Mouse (Mus musculus) limb, embryonic 13.5 days (tissue): ENCODE data around the gene Klf1. TPM values are rescaled to one million over a fixed set of nuclear protein-coding genes. Genes with fewer than 3 reads are reported as not detected.
A peak's percentile ranks its signal among the peaks of the same experiment; 100 is the strongest.

Experiments used
- ATAC-seq: fragments of 200-750 bp; cut with Nextera tagmentation; 2 replicates; pipeline ENCODE4 v1.8.0; 2017; ENCODE audit warnings: low read depth, moderate number of reproducible peaks, moderate TSS enrichment; ENCODE audit not compliant: low FRiP score
- H3K27ac ChIP-seq: fragments of 300-500 bp; sonication (generic); 2 replicates; pipeline ENCODE4 v1.5.1; 2015; ENCODE audit warnings: inconsistent platforms, mild to moderate bottlenecking, moderate library complexity
- H3K27me3 ChIP-seq: fragments of 300-500 bp; sonication (generic); 2 replicates; pipeline ENCODE4 v1.6.1; 2015; ENCODE audit warnings: mild to moderate bottlenecking, inconsistent platforms
- H3K36me3 ChIP-seq: fragments of 300-500 bp; sonication (generic); 2 replicates; pipeline ENCODE4 v1.6.1; 2015; ENCODE audit warnings: inconsistent platforms, mild to moderate bottlenecking, moderate library complexity
- H3K4me1 ChIP-seq: fragments of 300-500 bp; sonication (generic); 2 replicates; pipeline ENCODE4 v1.6.1; 2015; ENCODE audit warnings: inconsistent platforms
- H3K4me2 ChIP-seq: fragments of 300-500 bp; sonication (generic); replicated peaks from 2 replicates; pipeline ENCODE4 v1.6.1; 2015; ENCODE audit warnings: inconsistent platforms, mild to moderate bottlenecking, moderate library complexity
- H3K4me3 ChIP-seq: fragments of 300-500 bp; sonication (generic); 2 replicates; pipeline ENCODE4 v1.5.1; 2015; ENCODE audit warnings: moderate library complexity, mild to moderate bottlenecking, inconsistent platforms
- H3K9ac ChIP-seq: fragments of 300-500 bp; sonication (generic); 2 replicates; pipeline ENCODE4 v1.6.1; 2015; ENCODE audit warnings: mild to moderate bottlenecking, inconsistent platforms
- H3K9me3 ChIP-seq: fragments of 300-500 bp; sonication (generic); 2 replicates; pipeline ENCODE4 v1.6.1; 2016; ENCODE audit warnings: inconsistent platforms
- WGBS: fragments of 180-500 bp; shearing (Covaris S2); methylation state at CpG from one replicate; pipeline ENCODE4 v1.1.7; 2015; 5-methylcytosine and 5-hydroxymethylcytosine counted together
- polyA plus RNA-seq: library from polyadenylated mRNA; unstranded; fragments of >200 nt; fragmentation: Nextera tagmentation; extraction: Ambion mirVana; gene quantifications from 2 replicates; pipeline ENCODE4 v1.2.1, GENCODE M21; 2015

Gene Klf1
- 2.4 and 4.4 TPM in 2 replicates for polyA plus RNA-seq

DNA sequence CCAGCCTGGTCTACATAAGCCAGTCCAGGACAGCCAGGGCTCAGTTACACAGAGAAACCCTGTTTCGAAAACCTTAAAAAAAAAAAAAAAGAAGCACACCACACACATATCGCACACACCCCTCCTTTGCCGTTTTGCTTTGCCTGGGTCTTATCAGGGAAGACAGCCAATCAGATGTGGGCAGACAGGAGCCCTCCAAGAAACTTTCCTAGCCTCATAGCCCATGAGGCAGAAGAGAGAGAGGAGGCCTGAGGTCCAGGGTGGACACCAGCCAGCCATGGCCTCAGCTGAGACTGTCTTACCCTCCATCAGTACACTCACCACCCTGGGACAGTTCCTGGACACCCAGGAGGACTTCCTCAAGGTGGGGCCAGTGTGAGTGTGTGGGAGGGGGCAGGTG, at the start of gene Klf1:
Gene Klf1 (plus strand): TSS at position 177 of the 400 bp plus-strand sequence.
- H3K27ac ChIP-seq: peak within 1 kb of the TSS; percentile 34; the same call in 1 of the 2 replicates
- 68% methylated on average over 3 of the region's 3 CpGs for WGBS
- ATAC-seq: no peak

DNA sequence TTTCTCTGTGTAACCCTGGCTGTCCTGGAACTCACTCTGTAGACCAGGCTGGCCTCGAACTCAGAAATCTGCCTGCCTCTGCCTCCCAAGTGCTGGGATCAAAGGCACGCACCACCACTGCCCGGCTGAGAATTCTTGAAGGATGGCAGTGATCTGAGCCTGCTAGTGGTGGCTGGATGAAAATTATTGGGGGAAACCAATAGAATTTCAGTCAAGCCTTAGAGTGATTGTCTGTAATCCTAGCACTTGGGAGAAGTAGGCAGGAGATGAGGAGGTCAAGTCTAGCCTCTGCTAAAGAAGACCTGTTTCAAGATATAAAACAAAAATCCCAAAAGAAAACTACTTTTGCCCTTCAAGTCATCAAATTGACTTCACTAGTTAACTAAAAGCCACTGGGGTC, 45.3 kb upstream of the Klf1 start:
- H3K9me3 ChIP-seq: no peaks in the 10 kb centered on the region
- peaks cover 28% of the 10 kb centered on the region for H3K36me3 ChIP-seq
- no peak overlapping the region for H3K27ac ChIP-seq
- ATAC-seq: no peak
- H3K4me2 ChIP-seq: no peak overlapping the region
- WGBS: 92% methylated on average over 3 of the region's 3 CpGs
- peaks cover 13% of the 10 kb centered on the region for H3K4me1 ChIP-seq
- H3K4me3 ChIP-seq: peak overlapping the region; percentile 89; the same call in 1 of the 2 replicates
- H3K9ac ChIP-seq: no peak overlapping the region
- no peaks in the 10 kb centered on the region for H3K27me3 ChIP-seq

More for the DNA sequence above, at the start of gene Klf1:
- H3K9me3 ChIP-seq: no peaks in the 10 kb centered on the region
- H3K27me3 ChIP-seq: peaks cover 8% of the 10 kb centered on the region; the same call in 1 of the 2 replicates
- peaks cover 14% of the 10 kb centered on the region for H3K4me1 ChIP-seq
- peak within 1 kb of the TSS; percentile 80 for H3K9ac ChIP-seq
- no peaks in the 10 kb centered on the region for H3K36me3 ChIP-seq
- peak within 1 kb of the TSS; percentile 60 for H3K4me3 ChIP-seq
- H3K4me2 ChIP-seq: peak within 1 kb of the TSS; percentile 89

DNA sequence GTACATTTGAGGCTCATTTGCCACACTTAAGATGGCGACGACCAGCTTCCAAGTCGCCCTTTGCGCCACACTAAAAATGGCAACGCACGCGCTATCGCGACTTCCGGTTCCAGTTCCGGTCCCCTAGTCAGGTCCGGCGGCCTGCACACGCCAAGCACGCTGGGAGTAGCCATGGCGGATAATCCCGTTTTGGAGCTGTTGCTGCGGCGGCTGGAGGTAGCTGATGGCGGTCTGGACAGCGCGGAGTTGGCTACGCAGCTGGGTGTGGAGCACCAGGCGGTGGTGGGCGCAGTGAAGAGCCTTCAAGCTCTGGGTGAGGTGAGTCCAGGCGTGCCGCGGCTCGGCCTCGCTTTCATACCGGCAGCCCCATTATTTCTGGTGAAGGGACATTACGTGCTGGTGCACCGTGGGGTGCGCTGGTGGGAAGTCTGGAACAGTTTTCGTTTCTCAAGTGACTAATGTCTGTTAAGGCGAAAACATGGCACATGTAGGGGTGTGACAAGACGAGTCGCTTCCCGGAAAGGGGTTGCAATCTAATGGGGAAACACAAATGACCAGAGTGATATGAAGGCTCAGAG, 44.8 kb upstream of the Klf1 start, which contains the start of gene Farsa:
Gene Farsa (plus strand): TSS at position 126 of the 578 bp plus-strand sequence.
- WGBS: under 1% methylated on average over 39 of the region's 39 CpGs
- ATAC-seq: peak; percentile 92
- Histone ChIP-seq H3K36me3 (peaks cover 33% of the 10 kb centered on the region), H3K9ac (peak within 1 kb of the TSS; percentile 86), H3K4me3 (peak within 1 kb of the TSS; percentile 89), H3K27ac (peak within 1 kb of the TSS; percentile 48; the same call in 1 of the 2 replicates), H3K4me1 (peaks cover 13% of the 10 kb centered on the region), H3K4me2 (peak within 1 kb of the TSS; percentile 94), H3K27me3 (no peaks in the 10 kb centered on the region), H3K9me3 (no peaks in the 10 kb centered on the region)

DNA sequence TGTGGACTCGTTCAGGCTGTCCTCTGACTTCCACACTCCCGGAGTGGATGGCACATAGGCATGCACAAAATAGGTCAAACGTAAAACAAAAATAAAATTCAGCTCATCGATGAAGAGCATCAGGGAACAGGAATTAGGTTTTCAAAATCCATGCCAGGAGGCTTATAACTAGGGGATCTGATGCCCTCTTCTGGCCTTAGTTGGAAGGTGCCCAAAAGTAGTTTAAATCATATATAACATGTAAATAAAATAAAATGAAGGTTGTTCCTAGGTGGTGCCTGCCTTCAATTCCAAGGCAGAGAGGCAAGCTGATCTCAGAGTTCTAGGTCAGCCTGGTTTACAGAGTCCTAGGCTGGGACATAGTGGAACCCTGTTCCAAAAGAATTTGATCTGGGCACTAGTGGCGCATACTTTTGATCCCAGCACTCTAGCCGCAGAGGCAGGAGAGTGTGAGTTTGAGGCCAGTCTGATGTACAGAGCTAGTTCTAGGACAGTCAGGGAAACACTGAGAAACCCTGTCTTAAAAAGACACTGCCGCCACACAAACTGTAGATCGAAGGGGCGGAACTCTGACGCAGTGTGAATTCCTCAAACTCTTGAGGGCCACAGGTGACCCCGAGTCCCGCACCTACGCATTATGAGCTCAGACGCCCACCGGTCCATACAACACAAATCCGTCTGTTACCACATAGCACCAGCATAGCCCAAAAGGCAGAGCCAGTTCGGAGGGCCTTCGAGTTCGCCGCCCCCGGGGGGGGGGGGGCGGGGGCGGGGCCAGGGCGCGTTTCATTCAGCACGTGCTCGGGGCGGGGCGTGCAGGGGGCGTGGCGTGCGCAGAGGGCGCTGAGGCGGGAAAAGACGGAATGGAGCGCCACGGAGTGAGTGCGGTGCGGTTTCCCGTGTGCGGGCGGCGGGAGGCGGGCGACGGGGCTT, 30.1 kb upstream of the Klf1 start, which contains the start of gene Syce2:
Gene Syce2 (plus strand): TSS at position 736 of the 933 bp plus-strand sequence.
- Histone ChIP-seq H3K36me3 (peaks cover 31% of the 10 kb centered on the region), H3K27ac (no peak within 1 kb of the TSS), H3K27me3 (no peaks in the 10 kb centered on the region), H3K4me1 (peaks cover 17% of the 10 kb centered on the region), H3K9ac (peak within 1 kb of the TSS; percentile 66), H3K4me2 (peak within 1 kb of the TSS; percentile 97), H3K9me3 (no peaks in the 10 kb centered on the region), H3K4me3 (peak within 1 kb of the TSS; percentile 53)
- WGBS: 13% methylated on average over 46 of the region's 46 CpGs
- ATAC-seq: peak; percentile 79

DNA sequence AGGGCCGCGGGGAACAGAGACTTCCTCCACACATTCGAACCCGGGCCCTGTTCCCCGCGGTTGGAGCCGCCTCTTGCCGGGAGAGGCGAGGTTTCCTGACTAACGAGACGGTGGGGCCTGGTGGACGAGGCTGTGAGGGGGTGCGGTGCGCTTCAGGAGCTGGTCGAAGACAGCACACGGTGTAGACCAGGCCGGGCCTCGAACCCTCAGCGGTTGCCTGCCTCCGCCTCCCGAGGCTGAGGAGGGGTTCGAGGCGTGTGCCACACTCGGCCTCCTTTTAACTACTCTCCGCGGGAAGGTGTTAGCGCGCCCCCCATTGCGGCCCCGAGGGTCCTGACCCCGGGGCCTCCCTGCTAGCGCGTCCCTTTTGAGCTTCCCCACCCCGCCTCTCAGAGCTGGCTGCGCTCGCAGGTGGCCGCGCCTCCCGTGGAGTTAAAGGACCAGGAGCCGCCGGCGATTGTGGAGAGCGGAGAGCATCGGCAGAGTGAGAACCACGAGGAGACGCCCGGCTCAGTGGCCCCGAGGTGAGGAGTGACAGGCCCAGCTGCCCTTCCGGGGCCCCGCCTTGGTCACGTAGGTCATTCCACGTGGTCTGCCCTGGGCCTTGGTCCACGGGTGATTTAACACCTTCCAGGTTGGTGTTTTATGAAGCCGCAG, 29.3 kb upstream of the Klf1 start:
- peak overlapping the region; percentile 53 for H3K4me3 ChIP-seq
- H3K9me3 ChIP-seq: no peaks in the 10 kb centered on the region
- WGBS: 2% methylated on average over 54 of the region's 54 CpGs
- H3K4me1 ChIP-seq: peaks cover 17% of the 10 kb centered on the region
- peak overlapping the region; percentile 97 for H3K4me2 ChIP-seq
- H3K36me3 ChIP-seq: peaks cover 23% of the 10 kb centered on the region
- no peaks in the 10 kb centered on the region for H3K27me3 ChIP-seq
- H3K27ac ChIP-seq: no peak overlapping the region
- ATAC-seq: peak; percentile 66; the same call in 1 of the 2 replicates
- H3K9ac ChIP-seq: peak overlapping the region; percentile 66

DNA sequence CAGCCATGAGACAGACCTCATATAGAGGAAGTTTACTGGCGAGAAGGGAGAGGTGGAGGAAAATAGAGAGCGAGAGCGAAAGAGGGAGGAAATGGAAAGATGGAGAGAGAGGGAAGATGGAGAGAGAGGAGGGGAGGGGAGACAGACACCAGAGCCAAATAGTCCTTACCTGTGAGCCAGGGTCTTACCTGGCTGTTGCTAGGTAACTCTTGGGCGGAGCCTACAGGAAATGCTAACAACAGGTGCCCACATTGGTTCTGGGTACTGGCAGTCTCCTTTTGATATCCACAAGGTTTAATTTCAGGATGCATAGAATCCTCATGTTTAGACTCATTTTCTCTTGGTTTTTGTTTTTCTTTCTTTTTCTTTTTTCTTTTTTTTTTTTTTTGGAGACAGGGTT, 28.7 kb upstream of the Klf1 start:
- peak overlapping the region; percentile 97 for H3K4me2 ChIP-seq
- H3K27me3 ChIP-seq: no peaks in the 10 kb centered on the region
- peaks cover 17% of the 10 kb centered on the region for H3K36me3 ChIP-seq
- H3K4me3 ChIP-seq: peak overlapping the region; percentile 53
- peaks cover 17% of the 10 kb centered on the region for H3K4me1 ChIP-seq
- 69% methylated on average over 4 of the region's 4 CpGs for WGBS
- no peak for ATAC-seq
- H3K9ac ChIP-seq: peak overlapping the region; percentile 66
- no peak overlapping the region for H3K27ac ChIP-seq
- no peaks in the 10 kb centered on the region for H3K9me3 ChIP-seq

DNA sequence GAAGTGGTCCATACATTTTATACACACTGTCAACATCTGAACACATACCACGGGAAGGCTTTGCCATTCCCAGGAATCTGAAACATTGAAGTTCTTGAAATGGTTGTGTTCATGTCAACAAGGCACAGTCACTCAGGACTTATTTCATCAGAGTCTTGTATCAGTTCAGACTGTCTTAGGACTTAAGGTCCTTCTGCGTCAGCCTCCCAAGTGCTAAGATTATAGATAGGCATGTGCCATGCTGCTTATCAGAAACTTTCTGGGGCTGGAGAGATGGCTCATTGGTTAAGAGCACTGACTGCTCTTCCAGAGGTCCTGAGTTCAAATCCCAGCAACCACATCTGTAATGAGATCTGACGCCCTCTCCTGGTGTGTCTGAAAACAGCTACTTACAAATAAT, 27.4 kb upstream of the Klf1 start:
- Histone ChIP-seq H3K36me3 (peaks cover 4% of the 10 kb centered on the region), H3K27ac (no peak overlapping the region), H3K4me3 (no peak overlapping the region), H3K9ac (no peak overlapping the region), H3K27me3 (no peaks in the 10 kb centered on the region), H3K4me2 (no peak overlapping the region), H3K4me1 (peaks cover 17% of the 10 kb centered on the region), H3K9me3 (no peaks in the 10 kb centered on the region)
- 93% methylated on average over 3 of the region's 3 CpGs for WGBS
- ATAC-seq: no peak

DNA sequence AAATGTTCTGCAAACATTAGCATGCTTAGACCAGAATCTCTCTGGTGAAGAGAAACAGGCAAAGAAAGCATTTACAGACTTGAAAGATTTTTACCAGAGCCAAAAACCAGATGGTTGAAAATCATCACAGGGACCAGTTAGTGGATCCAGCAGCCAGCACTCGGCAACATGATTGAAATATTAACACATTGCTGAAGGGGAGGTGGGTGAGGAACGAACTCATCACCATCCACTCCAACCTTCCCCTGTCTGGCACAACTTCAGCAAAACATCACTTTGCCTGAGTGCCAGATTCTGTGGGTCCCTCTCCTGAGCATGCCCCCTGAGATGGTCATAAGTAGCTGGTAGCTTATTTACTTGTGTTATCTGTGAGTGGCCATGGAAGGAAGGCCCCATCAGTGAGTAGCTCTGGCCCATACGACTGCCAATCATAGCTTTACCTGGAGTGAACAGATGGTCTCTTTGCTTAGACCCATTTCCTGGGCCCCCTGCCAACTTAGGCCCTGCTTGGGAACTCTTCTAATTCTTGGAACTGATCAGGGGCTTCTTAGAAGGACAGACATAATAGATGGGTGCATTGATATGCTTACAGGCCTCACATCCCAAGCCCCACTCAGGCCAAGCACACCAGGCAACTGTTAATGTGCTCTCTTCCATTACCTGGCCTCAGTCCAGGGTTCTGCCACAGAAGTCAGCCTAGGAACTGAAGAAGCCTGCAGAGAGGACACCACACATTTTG, 24.3 kb upstream of the Klf1 start:
- no peak for ATAC-seq
- H3K27me3 ChIP-seq: no peaks in the 10 kb centered on the region
- H3K4me3 ChIP-seq: no peak overlapping the region
- no peak overlapping the region for H3K4me2 ChIP-seq
- peaks cover 7% of the 10 kb centered on the region for H3K4me1 ChIP-seq
- WGBS: 78% methylated on average over 3 of the region's 3 CpGs
- no peak overlapping the region for H3K27ac ChIP-seq
- no peaks in the 10 kb centered on the region for H3K36me3 ChIP-seq
- H3K9ac ChIP-seq: no peak overlapping the region
- H3K9me3 ChIP-seq: no peaks in the 10 kb centered on the region

DNA sequence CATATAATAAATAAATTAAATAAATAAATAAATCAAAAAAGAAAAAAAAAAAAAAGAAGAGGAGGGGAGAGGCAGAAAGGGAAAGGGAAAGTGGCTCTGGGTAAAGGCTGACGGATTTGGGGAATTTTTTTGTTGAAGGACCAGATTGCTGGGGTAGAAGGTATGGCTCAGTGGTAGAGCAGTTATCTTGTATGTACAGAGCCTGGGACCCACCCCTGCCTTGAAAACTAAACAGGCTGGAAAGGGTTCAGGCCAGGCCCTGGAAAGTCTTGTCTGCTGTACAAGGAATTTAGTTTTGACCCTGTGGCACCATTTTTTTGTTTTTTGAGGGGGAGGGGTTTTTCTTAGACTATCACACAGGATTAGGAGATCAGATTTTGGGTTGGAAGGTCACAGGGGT, 22.8 kb upstream of the Klf1 start:
- H3K4me3 ChIP-seq: no peak overlapping the region
- no peak overlapping the region for H3K9ac ChIP-seq
- WGBS: 63% methylated on average over 1 of the region's 1 CpGs
- no peak for ATAC-seq
- H3K27me3 ChIP-seq: no peaks in the 10 kb centered on the region
- H3K36me3 ChIP-seq: 0 out of 2 replicates have a peak, but pooled peaks cover 5% of the 10 kb centered on the region
- H3K9me3 ChIP-seq: no peaks in the 10 kb centered on the region
- no peak overlapping the region for H3K4me2 ChIP-seq
- no peaks in the 10 kb centered on the region for H3K4me1 ChIP-seq
- no peak overlapping the region for H3K27ac ChIP-seq

DNA sequence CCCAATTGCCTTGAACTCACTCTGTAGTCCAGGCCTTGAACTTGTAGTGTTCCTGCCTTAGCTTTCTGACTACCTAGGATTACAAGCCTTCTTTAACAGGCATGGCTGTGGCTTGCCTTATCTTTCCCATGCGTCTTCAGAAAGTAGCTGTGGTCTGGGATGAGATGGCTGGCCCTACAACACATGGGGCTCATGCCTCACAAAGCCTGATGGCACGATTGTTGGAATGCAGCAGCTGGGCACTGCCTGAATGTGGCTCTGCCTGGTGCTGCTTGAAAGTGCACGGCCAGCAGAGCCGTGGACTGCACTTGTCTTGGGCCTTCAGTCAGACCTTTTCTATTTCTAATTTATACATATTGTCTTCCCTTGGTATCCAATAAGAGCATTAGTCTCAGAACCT, 17.0 kb upstream of the Klf1 start:
- no peaks in the 10 kb centered on the region for H3K27me3 ChIP-seq
- no peak for ATAC-seq
- H3K9ac ChIP-seq: no peak overlapping the region
- H3K4me3 ChIP-seq: no peak overlapping the region
- 89% methylated on average over 4 of the region's 4 CpGs for WGBS
- peaks cover 53% of the 10 kb centered on the region for H3K36me3 ChIP-seq
- no peaks in the 10 kb centered on the region for H3K4me1 ChIP-seq
- H3K9me3 ChIP-seq: no peaks in the 10 kb centered on the region
- no peak overlapping the region for H3K4me2 ChIP-seq
- H3K27ac ChIP-seq: no peak overlapping the region

DNA sequence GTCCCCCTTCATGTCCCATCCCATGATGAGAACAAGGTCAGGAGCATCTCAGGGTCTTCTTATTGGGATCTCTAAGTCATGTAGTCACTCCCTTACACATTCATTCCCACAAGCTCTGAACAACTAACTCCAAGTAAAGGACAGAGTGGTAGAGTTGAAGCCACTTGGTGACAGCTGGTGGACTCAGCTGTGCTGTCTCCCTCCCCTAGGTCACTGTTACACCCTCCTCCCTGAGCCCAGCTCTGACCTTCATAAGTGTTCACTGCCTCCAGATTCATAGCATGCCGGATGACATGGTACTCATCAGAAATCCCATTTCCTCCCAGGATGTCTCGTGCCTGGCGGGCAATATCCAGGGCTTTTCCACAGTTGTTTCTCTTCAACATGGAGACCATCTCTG, 13.4 kb upstream of the Klf1 start:
- peaks cover 69% of the 10 kb centered on the region for H3K36me3 ChIP-seq
- H3K27ac ChIP-seq: no peak overlapping the region
- WGBS: 95% methylated on average over 3 of the region's 3 CpGs
- ATAC-seq: no peak
- H3K4me1 ChIP-seq: peaks cover 11% of the 10 kb centered on the region
- H3K27me3 ChIP-seq: no peaks in the 10 kb centered on the region
- no peaks in the 10 kb centered on the region for H3K9me3 ChIP-seq
- H3K9ac ChIP-seq: no peak overlapping the region
- no peak overlapping the region for H3K4me3 ChIP-seq
- H3K4me2 ChIP-seq: no peak overlapping the region
